Mouse (Mus musculus): ENCODE results near the gene Inhba.

Inhba gene

GRCm38 (mm10) chr13:16011372-16012242 is at the start of gene Inhba:
Gene Inhba (plus strand): TSS chr13:16011851.
- DNase-seq (ENCODE audit: low spot score), result peak; percentile 32

GRCm38 (mm10) chr13:15976584-15976983 is 35.1 kb upstream of the Inhba start:
- DNase-seq (ENCODE audit: low spot score), result no peak

DNA sequence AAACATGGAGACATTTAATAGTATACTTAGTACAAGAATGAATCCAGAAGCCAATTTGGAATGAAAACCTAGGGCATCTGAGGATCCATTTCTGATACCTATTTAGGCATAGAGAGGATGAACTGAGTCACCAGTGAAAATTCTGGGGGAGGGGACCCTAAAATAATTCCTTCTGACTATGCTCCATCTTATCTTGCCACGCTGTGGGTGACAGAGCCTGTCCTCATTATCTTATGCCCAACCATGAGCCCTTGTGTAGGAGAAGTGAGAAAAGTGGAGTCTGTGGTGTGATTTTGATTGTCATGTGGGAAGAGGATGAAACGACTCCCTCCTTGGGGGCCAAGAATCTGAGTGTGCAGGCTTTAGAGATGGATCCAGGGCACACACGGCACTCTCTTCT is 32.1 kb upstream of the Inhba start:
- DNase-seq (ENCODE audit: low spot score), result no peak

GRCm38 (mm10) chr13:15982041-15982440 is 29.6 kb upstream of the Inhba start:
- DNase-seq (ENCODE audit: low spot score), result no peak

GRCm38 (mm10) chr13:15985761-15986160 is 25.9 kb upstream of the Inhba start:
- no peak for DNase-seq (ENCODE audit: low spot score)

DNA sequence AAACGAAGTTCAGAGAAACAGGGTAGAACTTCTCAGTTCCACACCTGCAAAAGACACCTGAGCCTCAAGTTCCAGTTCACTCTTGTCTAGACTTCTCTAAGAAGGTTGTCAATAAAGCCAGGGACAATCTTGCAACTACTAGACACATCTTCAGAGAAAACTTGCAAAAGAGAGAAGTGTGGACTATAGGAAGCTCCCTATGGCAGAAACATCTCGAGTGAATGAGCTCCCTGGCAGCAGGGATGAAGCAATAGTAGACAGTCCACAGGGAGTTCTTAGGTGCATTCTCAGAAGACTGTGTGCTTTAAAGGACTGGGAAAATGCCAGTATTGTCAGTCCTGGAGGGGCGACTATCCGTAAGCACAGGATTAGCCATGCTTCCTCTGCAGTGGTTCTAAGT is 25.5 kb upstream of the Inhba start:
- no peak for DNase-seq (ENCODE audit: low spot score)

- DNase-seq (ENCODE audit: low spot score), result no peak
Measured at GRCm38 (mm10) chr13:15995314-15995713, 16.3 kb upstream of the Inhba start.

DNA sequence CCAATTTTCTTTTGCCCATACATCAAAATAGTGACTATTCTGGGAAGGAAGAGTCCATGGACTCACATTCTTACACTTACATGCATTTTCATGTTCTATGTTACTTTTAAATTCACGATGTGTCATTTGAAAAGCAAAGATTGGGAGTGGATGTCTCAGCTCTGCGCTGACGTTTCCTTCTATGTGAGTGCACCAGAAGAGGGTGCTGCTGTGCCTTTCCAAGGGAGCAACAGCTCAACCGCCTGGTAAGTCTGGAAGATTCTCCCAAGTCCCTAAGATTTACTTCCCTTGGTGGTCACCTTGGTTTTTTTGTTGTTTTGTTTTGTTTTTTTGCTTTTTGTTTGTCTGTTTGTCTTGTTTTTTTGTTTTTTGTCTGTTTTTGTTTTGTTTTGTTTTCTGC is 6.1 kb upstream of the Inhba start:
- DNase-seq (ENCODE audit: low spot score), result no peak

GRCm38 (mm10) chr13:16007748-16008147 is 3.9 kb upstream of the Inhba start:
- DNase-seq (ENCODE audit: low spot score), result no peak

DNA sequence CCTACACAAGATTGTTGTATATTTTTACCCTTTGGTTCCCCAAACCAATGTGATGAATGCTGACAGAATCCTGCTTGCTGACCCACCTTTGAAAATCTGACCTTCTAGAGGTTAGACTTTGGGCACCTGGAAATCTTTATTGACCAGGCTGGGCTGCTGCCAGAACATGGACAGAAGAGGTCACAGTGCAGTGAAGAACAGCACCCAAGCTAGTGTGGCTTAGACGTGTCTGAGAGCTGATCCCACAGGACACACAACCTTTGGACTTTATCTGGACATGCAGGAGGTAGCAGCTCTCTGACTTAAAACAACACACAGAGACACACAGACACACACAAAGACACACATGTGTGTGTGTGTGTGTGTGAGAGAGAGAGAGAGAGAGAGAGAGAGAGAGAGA is 3.3 kb upstream of the Inhba start:
- DNase-seq (ENCODE audit: low spot score), result no peak

DNA sequence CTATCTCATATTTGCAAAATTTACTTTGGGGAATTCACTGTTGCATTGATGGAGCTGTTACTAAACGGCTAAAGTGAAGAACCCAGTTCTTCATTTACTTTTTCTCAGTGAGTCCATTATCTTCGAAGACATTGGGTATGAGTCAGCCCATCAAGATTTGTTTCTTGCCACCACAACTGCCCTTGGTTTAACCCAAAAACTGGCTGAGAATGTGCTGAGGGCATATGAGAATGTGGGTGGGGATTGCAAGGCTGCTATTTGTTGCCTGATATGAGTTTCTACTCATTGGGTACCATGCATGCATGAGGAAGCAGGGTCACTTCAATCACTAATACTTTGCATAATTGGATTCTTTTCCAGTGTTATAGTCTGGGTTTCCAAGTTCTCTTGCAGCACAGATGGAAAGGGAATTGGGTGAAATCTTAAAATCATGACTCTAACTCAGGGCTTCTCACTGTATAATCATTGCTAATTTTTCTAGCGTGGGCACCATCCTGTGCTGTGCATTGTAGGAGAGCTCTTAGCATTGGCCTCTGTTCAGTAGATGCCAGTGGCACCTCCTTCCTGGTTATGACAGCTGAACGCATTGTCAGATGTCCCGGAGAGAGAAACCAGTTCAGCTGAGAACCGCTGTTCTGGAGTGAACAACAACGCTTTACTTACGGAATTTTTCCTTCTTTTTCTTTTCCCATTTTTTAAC is 1.7 kb upstream of the Inhba start:
- DNase-seq (ENCODE audit: low spot score), result no peak

DNA sequence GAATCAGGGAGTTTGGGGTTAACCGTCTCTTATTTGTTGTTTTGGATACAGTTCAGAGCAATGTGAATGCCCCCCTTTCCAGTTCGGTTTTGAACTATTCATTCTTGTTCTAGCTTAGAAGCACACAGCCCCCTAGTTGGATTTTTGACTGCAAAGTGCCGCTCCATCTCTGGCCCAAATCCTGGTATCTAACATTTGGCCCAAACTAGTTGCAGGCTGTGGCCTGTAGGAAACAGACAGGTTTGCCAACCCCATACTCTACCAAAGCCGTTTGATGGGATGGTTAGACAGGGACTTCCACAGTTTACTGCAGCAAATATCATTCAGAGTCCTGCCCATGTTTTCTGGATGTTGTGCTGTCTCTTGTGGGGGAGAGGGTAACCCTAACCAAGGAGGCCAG is 1.1 kb upstream of the Inhba start:
- no peak for DNase-seq (ENCODE audit: low spot score)

DNA sequence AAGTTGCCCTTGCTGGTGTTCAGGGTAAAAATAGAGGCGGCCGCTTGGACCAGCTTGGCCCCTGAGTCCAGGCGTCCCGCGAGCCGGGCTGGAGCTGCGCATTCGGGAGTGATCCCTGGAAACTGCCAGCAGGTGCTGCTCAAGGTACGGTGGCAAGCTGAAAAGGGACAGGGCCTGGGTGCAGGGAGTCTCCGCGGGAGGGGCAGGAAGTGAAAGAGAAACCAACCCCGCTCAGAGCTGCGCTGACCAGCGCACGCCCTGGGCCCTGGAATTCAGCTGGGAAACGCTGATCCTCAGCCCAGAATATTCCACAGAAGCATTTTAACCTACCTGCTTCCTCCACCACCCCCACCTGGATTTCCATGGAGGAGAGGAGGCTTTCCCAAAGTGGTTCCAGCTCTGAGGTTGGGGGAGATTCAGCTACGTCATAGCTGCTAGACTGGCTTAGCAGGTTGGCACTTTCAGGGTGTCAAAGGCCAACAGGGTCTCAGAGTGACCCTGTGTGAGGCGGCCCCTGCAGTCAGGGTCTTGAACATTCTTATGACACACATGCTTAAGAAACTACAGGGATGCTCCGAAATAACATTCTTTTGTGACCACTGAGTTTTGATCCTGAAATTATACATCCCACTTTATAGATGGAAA is 714 bp downstream of the Inhba start:
- peak; percentile 77 for DNase-seq (ENCODE audit: low spot score)

- DNase-seq (ENCODE audit: low spot score), result no peak
Measured at GRCm38 (mm10) chr13:16014166-16014565, 2.5 kb downstream of the Inhba start.

DNA sequence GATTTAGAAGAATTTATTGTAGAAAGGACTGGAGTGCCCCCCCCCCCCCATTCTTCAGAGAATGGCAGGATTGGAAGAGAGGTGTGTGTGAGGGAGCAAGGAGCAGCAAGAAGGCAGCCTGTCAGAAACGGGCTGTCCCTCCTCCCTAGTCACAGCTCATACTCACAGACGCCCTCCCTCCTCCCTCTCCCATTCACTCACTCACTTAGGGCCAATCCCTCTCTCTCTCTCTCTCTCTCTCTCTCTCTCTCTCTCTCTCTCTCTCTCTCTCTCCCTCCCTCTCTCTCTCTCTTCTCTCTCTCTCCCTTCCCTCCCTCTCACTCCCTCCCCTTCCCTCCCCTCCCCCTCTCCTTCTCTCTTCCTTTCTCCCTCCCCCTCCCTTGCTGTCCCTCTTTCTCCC is 4.9 kb downstream of the Inhba start:
- DNase-seq (ENCODE audit: low spot score), result no peak

GRCm38 (mm10) chr13:16017338-16017737 is 5.7 kb downstream of the Inhba start:
- DNase-seq (ENCODE audit: low spot score), result no peak

DNA sequence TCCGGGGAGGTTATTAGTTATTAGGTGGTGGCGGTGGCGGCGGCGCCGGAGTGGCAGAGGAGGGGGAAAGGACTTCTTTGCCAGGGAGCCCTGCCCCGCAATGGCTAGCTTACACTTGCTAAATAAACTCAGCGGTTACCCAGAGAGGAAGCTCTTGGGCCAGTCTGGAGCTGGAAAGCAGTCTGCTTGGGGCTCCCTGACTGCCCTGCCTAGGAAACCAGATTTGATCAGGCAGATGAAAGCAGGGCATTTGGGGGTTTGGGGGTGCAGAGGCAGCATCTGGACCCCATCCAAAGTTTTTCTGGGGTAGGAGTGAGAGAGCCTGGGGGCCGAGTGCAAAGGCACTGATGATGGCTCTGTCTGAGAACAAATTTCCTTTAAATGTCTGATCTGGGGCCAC is 6.1 kb downstream of the Inhba start:
- DNase-seq (ENCODE audit: low spot score), result no peak

- no peak for DNase-seq (ENCODE audit: low spot score)
Measured at GRCm38 (mm10) chr13:16018807-16019510, 7.3 kb downstream of the Inhba start.

DNA sequence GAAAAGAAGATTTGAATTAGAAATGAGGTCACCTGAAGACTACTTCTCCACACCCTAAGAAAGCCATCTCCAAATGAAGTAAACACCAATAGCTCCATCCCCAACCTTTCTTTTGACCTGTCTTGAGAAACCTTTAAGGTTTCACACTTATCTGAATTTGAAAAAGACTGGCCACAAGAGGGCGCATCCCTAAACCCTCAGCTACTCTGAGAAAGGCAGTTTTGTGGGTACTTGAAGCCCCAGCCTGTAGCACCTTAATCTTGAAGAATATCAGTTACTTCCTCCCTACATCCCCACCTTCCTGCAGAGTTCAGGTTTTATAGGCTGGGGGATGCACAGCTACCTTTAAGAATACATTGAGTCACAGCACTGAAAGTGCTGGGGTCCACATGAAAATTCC is 9.0 kb downstream of the Inhba start:
- DNase-seq (ENCODE audit: low spot score), result no peak

DNA sequence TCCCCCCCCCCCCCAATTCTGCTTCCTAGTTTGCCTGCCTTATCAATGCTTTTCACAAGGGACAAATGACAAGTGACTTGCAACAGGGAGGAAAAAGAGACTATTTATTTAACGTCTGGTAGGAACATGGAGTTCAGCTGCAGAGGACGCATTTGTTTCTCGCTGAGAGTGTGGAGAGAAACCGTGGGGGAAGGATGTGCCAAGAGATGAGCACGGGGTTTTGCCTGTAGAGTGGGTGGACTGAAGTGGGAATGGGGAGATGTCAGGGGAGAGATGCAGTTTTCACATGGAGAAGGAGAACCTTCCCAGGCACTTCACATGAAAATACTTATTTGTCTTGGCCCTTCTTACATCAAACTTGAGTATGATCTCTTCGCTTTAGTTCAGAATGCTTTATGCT is 9.5 kb downstream of the Inhba start:
- DNase-seq (ENCODE audit: low spot score), result no peak

GRCm38 (mm10) chr13:16021849-16022248 is 10.2 kb downstream of the Inhba start:
- DNase-seq (ENCODE audit: low spot score), result no peak

DNA sequence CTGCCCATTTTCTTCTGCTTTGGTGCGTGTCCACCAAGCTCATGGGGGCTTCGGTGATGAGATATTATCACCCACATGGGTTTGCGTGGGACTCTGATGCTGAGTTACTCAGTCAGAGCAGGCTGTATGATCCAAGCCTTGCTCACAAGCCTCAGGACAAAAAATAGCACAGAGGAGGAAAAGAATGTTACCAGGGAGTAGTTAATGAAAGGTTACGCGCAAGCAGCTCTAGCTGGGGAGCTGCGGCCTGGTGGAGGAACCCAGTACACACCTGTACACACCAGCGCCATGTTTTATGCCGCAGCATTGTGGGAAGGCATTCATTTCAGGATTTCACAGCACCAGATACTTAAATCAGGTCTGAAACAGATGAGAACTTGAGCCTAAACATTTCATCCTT is 10.9 kb downstream of the Inhba start:
- DNase-seq (ENCODE audit: low spot score), result no peak

Data from ovary, adult 18-20 months (tissue).